Mouse (Mus musculus) megakaryocyte, embryonic 14.5 days (primary cell): ENCODE data around the gene Prss42. TPM values are rescaled to one million over a fixed set of nuclear protein-coding genes. Genes with fewer than 3 reads are reported as not detected.
"Not testable (repeated sequence)": the region's sequence is repeated elsewhere in the genome, so short reads cannot be mapped to it uniquely, and the experiment has no call there.

Experiments
- H3K27me3 ChIP-seq: replicated peaks from 2 replicates; pipeline ENCODE3; 2012; ENCODE audit warnings: inconsistent platforms
- H3K36me3 ChIP-seq: replicated peaks from 2 replicates; pipeline ENCODE3; 2012; ENCODE audit warnings: low read length, inconsistent platforms, mixed read lengths
- H3K4me1 ChIP-seq: 2 replicates; pipeline ENCODE4 v1.6.1; 2012; ENCODE audit warnings: inconsistent platforms
- H3K4me3 ChIP-seq: replicated peaks from 2 replicates; pipeline ENCODE3; 2012; ENCODE audit warnings: moderate library complexity, mild to moderate bottlenecking, inconsistent platforms
- H3K9me3 ChIP-seq: 2 replicates; pipeline ENCODE4 v1.6.1; 2012; ENCODE audit warnings: inconsistent platforms
- FLI1 ChIP-seq: IDR thresholded peaks from 2 replicates; pipeline ENCODE4 v1.6.1; 2012; ENCODE audit warnings: low read length, inconsistent platforms, mixed read lengths
- GATA1 ChIP-seq: IDR thresholded peaks from 3 replicates; pipeline ENCODE4 v1.6.1; 2012; ENCODE audit warnings: mixed read lengths, low read length, inconsistent platforms, borderline replicate concordance
- polyA plus RNA-seq: library from polyadenylated mRNA; stranded (reverse); fragments of >175 nt; gene quantifications from 2 replicates; pipeline ENCODE4 v1.2.3, GENCODE M21; 2012; ENCODE audit warnings: low replicate concordance; ENCODE audit not compliant: insufficient read depth

The Prss42 gene
- polyA plus RNA-seq, 1 experiment = not detected

GRCm38 (mm10) chr9:110781731-110782130 is 16.2 kb upstream of the Prss42 start:
- peak overlapping the region; percentile 92 for H3K4me3 ChIP-seq
- H3K36me3 ChIP-seq = no peaks in the 10 kb centered on the region
- 0 out of 2 replicates have a peak, but pooled peaks cover 5% of the 10 kb centered on the region for H3K9me3 ChIP-seq
- TF ChIP-seq FLI1 (no peak), GATA1 (no peak)
- peaks cover 51% of the 10 kb centered on the region for H3K27me3 ChIP-seq
- H3K4me1 ChIP-seq = peaks cover 24% of the 10 kb centered on the region

- Histone ChIP-seq H3K36me3 (no peaks in the 10 kb centered on the region), H3K4me3 (no peak overlapping the region), H3K9me3 (peaks cover 17% of the 10 kb centered on the region; the same call in 1 of the 2 replicates), H3K27me3 (peaks cover 34% of the 10 kb centered on the region), H3K4me1 (peaks cover 24% of the 10 kb centered on the region)
- TF ChIP-seq GATA1 (no peak), FLI1 (no peak)
These were observed 14.4 kb upstream of the Prss42 start for GRCm38 (mm10) chr9:110783611-110784010.

- no peak for TF ChIP-seq FLI1
- no peak for TF ChIP-seq GATA1
- H3K27me3 ChIP-seq = peaks cover 5% of the 10 kb centered on the region
- no peaks in the 10 kb centered on the region for H3K36me3 ChIP-seq
- peaks cover 24% of the 10 kb centered on the region; the same call in 1 of the 2 replicates for H3K9me3 ChIP-seq
- H3K4me3 ChIP-seq = no peak overlapping the region
- peaks cover 10% of the 10 kb centered on the region; the same call in 1 of the 2 replicates for H3K4me1 ChIP-seq
These were observed 9.8 kb upstream of the Prss42 start for GRCm38 (mm10) chr9:110788169-110788568.

- Histone ChIP-seq H3K4me3 (no peak overlapping the region), H3K4me1 (peaks cover 6% of the 10 kb centered on the region; the same call in 1 of the 2 replicates), H3K27me3 (peaks cover 11% of the 10 kb centered on the region), H3K36me3 (no peaks in the 10 kb centered on the region), H3K9me3 (peaks cover 19% of the 10 kb centered on the region; the same call in 1 of the 2 replicates)
- no peak for TF ChIP-seq GATA1
- TF ChIP-seq FLI1 = no peak
These were observed 7.5 kb upstream of the Prss42 start for GRCm38 (mm10) chr9:110790462-110790861.

GRCm38 (mm10) chr9:110797013-110797412 is 953 bp upstream of the Prss42 start:
- no peaks in the 10 kb centered on the region for H3K9me3 ChIP-seq
- H3K36me3 ChIP-seq = no peaks in the 10 kb centered on the region
- H3K27me3 ChIP-seq = peaks cover 37% of the 10 kb centered on the region
- TF ChIP-seq FLI1 (no peak), GATA1 (no peak)
- no peak overlapping the region for H3K4me3 ChIP-seq
- no peaks in the 10 kb centered on the region for H3K4me1 ChIP-seq

DNA sequence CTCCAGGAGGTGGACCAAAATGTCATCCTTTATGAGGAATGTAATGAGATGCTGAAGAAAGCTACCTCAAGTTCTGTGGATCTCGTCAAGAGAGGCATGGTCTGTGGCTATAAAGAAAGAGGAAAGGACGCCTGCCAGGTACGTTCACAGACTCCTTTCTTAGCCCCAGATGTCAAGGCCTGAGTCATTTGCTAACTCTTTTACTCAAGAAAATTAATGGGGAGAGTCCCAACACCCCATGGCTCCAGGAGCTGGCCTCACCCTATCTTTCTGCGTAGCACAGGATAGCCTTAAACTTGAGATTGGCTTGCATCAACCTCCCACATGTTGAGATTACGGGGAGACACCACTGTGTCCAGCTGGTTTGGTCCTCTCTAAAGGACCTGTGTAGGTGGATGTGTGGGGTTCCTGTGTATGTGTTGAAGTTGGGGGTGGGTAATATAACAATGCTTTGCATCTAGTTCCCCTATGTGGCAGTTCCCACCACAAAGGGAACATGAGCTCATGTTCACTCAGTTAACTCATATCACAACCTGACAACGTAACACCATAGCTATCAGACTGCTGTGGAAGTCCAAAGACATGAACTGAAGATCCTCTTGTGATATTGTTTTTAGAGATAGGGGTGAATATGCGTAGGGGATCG is 3.0 kb downstream of the Prss42 start:
- Histone ChIP-seq H3K4me1 (peaks cover 4% of the 10 kb centered on the region; the same call in 1 of the 2 replicates), H3K36me3 (no peaks in the 10 kb centered on the region), H3K4me3 (no peak overlapping the region), H3K27me3 (peaks cover 38% of the 10 kb centered on the region), H3K9me3 (peaks cover 10% of the 10 kb centered on the region)
- TF ChIP-seq GATA1 (no peak), FLI1 (no peak)

DNA sequence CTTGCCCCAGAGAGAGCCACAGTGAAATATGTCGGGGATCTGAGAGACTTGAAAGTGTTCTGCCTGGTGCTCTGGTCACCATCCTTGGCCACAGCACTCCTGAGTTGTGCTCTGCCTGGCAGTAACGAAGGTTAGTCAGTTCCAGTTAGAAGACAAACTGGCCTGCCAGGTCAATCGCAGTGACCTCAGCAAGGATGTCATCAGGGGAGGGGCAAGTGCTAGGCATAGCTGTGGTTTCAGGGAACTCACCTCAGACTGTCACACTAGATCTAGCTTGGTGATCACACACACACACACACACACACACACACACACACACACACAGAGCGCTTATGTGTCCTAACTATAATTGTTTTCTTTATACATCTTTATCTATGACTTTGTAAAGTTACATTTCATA is 5.3 kb downstream of the Prss42 start:
- TF ChIP-seq FLI1 (no peak), GATA1 (no peak)
- Histone ChIP-seq H3K9me3 (peaks cover 11% of the 10 kb centered on the region), H3K4me1 (peaks cover 4% of the 10 kb centered on the region; the same call in 1 of the 2 replicates), H3K27me3 (peaks cover 34% of the 10 kb centered on the region), H3K4me3 (no peak overlapping the region), H3K36me3 (no peaks in the 10 kb centered on the region)

DNA sequence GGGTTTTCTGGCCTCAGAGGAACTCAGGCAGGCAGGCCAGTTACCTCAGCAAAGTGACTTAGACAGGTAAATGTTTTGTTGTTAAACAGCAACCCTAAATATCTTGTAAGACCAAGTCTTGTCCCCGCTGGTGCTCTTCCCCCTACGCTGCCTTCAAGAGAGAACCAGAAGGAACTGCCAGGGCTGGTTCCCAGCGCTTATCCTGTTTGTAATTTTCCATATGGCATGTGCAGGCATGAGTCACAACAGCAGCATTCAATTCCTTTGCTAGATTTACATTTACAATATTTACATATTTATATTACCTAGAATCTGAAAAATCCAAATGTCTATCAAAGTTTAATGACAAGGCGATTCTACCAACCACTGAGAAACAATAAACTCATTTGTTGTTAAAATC is 12.1 kb downstream of the Prss42 start:
- no peaks in the 10 kb centered on the region for H3K36me3 ChIP-seq
- peaks cover 27% of the 10 kb centered on the region for H3K27me3 ChIP-seq
- TF ChIP-seq FLI1 (no peak), GATA1 (no peak)
- H3K9me3 ChIP-seq = peaks cover 13% of the 10 kb centered on the region
- H3K4me3 ChIP-seq = no peak overlapping the region
- peaks cover 4% of the 10 kb centered on the region; the same call in 1 of the 2 replicates for H3K4me1 ChIP-seq

DNA sequence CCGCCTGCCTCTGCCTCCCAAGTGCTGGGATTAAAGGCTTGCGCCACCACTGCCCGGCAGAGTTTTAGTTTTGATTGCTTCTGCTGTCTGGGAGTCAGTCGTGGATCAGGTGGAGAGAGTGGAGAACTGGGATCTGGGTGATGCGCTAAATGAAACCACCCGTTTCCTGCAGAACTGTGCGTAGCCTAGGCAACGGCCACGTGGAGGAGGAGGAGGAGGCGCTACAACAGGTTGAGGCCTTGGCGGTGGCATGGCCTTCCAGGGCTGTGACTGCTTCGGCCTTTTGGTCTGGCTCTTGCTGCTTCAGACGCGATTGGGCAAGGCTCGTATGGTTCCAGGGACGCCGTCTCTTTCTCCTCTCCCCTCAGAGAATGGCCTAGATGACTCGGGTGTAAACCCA is 15.8 kb downstream of the Prss42 start, which contains the start of gene Prss44:
TSS of gene Prss44 (plus strand) at position 206 of the 400 bp plus-strand sequence.
- Histone ChIP-seq H3K27me3 (peaks cover 51% of the 10 kb centered on the region), H3K9me3 (peaks cover 3% of the 10 kb centered on the region; the same call in 1 of the 2 replicates), H3K4me1 (peaks cover 4% of the 10 kb centered on the region; the same call in 1 of the 2 replicates), H3K4me3 (peak within 1 kb of the TSS; percentile 72), H3K36me3 (no peaks in the 10 kb centered on the region)
- no peak for TF ChIP-seq FLI1
- no peak for TF ChIP-seq GATA1

GRCm38 (mm10) chr9:110820546-110820945 is 22.6 kb downstream of the Prss42 start:
- H3K4me3 ChIP-seq, H3K36me3 ChIP-seq, H3K9me3 ChIP-seq, H3K4me1 ChIP-seq: not testable (repeated sequence)
- peaks cover 74% of the 10 kb centered on the region for H3K27me3 ChIP-seq
